Mouse (Mus musculus) ES-Bruce4 (cell line): ENCODE results near the gene Ankrd27. TPM values are rescaled to one million over a fixed set of nuclear protein-coding genes. Genes with fewer than 3 reads are reported as not detected.

Experiments used
- H3K27ac ChIP-seq: 2 replicates; pipeline ENCODE4 v1.5.1; 2012; ENCODE audit warnings: low read length, inconsistent platforms; ENCODE audit not compliant: insufficient read depth
- H3K27me3 ChIP-seq: 2 replicates; pipeline ENCODE4 v1.6.1; 2012; ENCODE audit warnings: mild to moderate bottlenecking, low read length, inconsistent platforms; ENCODE audit not compliant: control insufficient read depth, poor library complexity, insufficient read depth, severe bottlenecking
- H3K36me3 ChIP-seq: 2 replicates; pipeline ENCODE4 v1.6.1; 2012; ENCODE audit warnings: inconsistent platforms, mild to moderate bottlenecking, low read length, moderate library complexity; ENCODE audit not compliant: control insufficient read depth, poor library complexity, insufficient read depth, severe bottlenecking
- H3K4me1 ChIP-seq: one replicate; pipeline ENCODE4 v1.8.1; 2011; ENCODE audit warnings: low read length; ENCODE audit not compliant: control insufficient read depth, insufficient read depth
- H3K4me3 ChIP-seq: 2 replicates; pipeline ENCODE4 v1.5.1; 2011; ENCODE audit warnings: low read depth, mild to moderate bottlenecking, low read length
- H3K9ac ChIP-seq: 2 replicates; pipeline ENCODE4 v1.6.1; 2012; ENCODE audit warnings: low read depth, mild to moderate bottlenecking, inconsistent platforms; ENCODE audit not compliant: poor library complexity, severe bottlenecking
- H3K9me3 ChIP-seq: replicated peaks from 2 replicates; pipeline ENCODE4 v1.6.1; 2012; ENCODE audit warnings: mild to moderate bottlenecking, low read length, inconsistent platforms; ENCODE audit not compliant: control insufficient read depth, poor library complexity, insufficient read depth, severe bottlenecking
- CTCF ChIP-seq: IDR thresholded peaks from one replicate; pipeline ENCODE4 v1.8.1; 2011; ENCODE audit warnings: low read depth, low read length
- EP300 ChIP-seq: IDR thresholded peaks from 2 replicates; pipeline ENCODE4 v1.6.1; 2011; ENCODE audit warnings: low read depth, low read length; ENCODE audit not compliant: insufficient read depth
- POLR2A ChIP-seq: IDR thresholded peaks from one replicate; pipeline ENCODE4 v1.8.1; 2011; ENCODE audit warnings: low read length; ENCODE audit not compliant: insufficient read depth
- polyA plus RNA-seq: library from polyadenylated mRNA; stranded (reverse); fragments of >200 nt; gene quantifications from 2 replicates; pipeline ENCODE4 v1.2.4, GENCODE M21; 2011; ENCODE audit warnings: low read depth; ENCODE audit not compliant: missing spikeins, insufficient read depth, insufficient read length

Gene Ankrd27
- polyA plus RNA-seq, 1 experiment, result 64.1 TPM

DNA sequence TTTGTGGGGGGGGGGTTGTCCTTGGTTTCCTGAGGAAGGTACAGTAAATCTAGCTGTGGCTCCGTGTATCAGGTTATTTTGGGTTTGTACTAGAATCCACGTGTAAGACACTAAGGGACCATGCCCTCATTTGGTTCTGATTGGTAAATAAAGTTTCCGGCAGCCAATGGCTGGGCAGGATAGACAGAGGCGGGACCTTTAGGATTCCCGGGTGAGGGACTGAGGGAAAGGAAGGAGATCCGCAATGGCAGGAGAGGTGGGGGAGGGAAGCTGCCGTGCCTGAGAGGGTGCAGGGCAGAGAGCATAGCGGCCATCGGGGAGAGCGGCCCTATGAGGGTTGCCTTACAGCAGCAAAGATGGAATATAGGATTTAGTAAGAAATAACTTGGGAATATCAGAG lies 101.2 kb downstream of the Ankrd27 start:
- Histone ChIP-seq H3K27ac (no peak overlapping the region), H3K9me3 (no peaks in the 10 kb centered on the region), H3K4me1 (no peaks in the 10 kb centered on the region), H3K9ac (no peak overlapping the region), H3K4me3 (no peak overlapping the region), H3K36me3 (no peaks in the 10 kb centered on the region; the same call in 1 of the 2 replicates), H3K27me3 (no peaks in the 10 kb centered on the region)
- TF ChIP-seq EP300 (no peak), POLR2A (no peak), CTCF (no peak)

- H3K4me1 ChIP-seq, result no peaks in the 10 kb centered on the region
- H3K27ac ChIP-seq, result no peak overlapping the region
- no peak overlapping the region for H3K4me3 ChIP-seq
- no peak for TF ChIP-seq POLR2A
- TF ChIP-seq CTCF, result no peak
- no peak for TF ChIP-seq EP300
- H3K9ac ChIP-seq, result no peak overlapping the region
- no peaks in the 10 kb centered on the region; the same call in 1 of the 2 replicates for H3K36me3 ChIP-seq
- no peaks in the 10 kb centered on the region for H3K9me3 ChIP-seq
- H3K27me3 ChIP-seq, result no peaks in the 10 kb centered on the region
Measured at GRCm38 (mm10) chr7:35688276-35688675, 102.2 kb downstream of the Ankrd27 start.

Other genes starting within 250 kb of the Ankrd27 start
- gene Faap24, start 189.4 kb upstream of the Ankrd27 start, polyA plus RNA-seq, result 8.7 and 9.1 TPM in 2 replicates
- 37.2 and 40.2 TPM in 2 replicates for gene Cep89, start 189.2 kb upstream of the Ankrd27 start, polyA plus RNA-seq
- gene Slc7a9, start 137.4 kb upstream of the Ankrd27 start, polyA plus RNA-seq, result 0.33 and 0.69 TPM in 2 replicates
- gene Tdrd12, start 48.5 kb upstream of the Ankrd27 start, polyA plus RNA-seq, result 74.9 and 75.1 TPM in 2 replicates
- gene Nudt19, start 29.9 kb upstream of the Ankrd27 start, polyA plus RNA-seq, result 43.0 and 46.3 TPM in 2 replicates
- gene Rgs9bp, start 662 bp upstream of the Ankrd27 start, polyA plus RNA-seq, result 4.6 and 4.8 TPM in 2 replicates
- gene Pdcd5, start 61.3 kb downstream of the Ankrd27 start, polyA plus RNA-seq, result 88.7 and 95.7 TPM in 2 replicates
- 24.2 and 31.9 TPM in 2 replicates for gene Dpy19l3, start 168.2 kb downstream of the Ankrd27 start, polyA plus RNA-seq
- gene Zfp507, start 216.8 kb downstream of the Ankrd27 start, polyA plus RNA-seq, result 30.4 and 31.3 TPM in 2 replicates